Mouse (Mus musculus) kidney, adult 9 months (tissue): Measurements from ENCODE around the gene Ripor2.

Source experiments
- DNase-seq: peaks from one replicate; pipeline ENCODE4 v3.0.0; 2022

Ripor2 gene

DNA sequence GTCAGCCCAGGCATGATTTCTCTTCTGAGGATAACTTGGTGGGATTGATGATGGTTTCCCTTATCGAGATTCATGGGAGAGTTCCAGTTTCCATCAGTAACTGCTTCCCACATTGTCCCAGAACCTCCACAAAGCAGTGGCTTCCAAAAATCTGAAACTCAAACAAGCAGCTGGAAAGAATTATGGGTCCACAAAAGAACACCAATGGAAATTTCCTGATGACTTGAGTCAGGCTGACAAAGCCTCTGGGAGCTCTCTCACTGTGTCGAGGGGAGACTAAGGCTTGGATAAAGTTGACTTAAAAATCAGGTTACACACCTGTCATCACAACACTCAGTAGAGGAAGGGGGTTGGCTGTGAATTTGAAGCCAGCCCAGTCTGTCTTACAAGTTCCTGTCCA, 67.1 kb downstream of the Ripor2 start:
- DNase-seq = no peak

DNA sequence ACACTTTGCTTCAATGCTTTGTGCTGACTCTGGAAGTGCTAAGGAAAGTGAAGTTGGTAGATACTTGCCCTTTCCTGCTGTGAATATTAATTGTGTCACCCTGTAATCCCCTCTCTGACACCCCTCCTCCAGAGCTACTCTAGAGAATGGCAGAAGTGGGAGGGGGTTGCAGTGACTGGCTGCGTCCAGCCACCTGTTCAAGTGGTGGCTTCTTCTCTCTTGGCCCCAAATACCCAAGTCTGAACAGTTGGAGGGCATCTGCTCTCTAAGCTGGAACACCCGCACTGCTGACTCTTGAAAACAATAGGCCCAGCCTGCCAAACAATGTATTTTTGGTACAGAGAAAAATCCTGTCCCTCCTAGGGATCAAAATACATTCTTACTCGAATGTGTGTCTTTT, 69.0 kb downstream of the Ripor2 start:
- DNase-seq = no peak

GRCm38 (mm10) chr13:24654919-24655635, 73.1 kb downstream of the Ripor2 start:
- no peak for DNase-seq

DNA sequence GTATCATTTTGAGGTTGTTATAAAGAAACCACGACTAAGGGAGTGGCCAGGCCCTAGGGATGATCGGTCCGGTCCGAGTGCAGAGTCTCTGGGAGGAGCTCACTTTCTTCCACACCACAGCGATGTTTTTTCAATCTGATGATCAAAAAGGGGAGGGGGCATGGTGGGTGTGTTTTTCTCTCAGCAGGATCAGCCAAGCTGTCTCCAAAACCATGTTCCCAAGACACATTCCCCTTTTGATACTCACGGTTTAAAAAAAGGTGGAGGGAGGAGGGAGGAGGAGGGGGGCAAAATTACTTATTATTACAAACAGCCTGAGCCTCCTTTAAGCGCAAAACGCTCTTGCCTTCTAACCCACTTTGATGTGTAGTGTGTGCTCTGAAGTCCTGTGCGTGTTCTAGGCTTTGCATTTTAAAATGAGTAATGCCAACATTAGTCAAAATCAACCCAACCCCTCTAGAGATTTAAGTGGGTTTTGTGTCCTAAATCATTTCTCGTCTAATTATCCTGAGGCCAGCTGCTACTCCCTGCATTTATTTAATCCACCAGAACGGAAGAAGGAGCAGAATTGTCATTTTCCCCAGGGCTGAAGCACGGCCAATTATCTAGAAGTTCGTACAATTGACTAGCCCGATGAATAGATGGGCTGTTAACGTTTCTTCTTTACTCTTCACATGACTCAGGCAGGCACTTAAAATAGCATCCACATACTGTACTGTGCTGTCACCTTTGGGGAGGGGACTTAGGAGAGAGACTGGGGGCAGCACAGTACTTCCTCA, 74.9 kb downstream of the Ripor2 start:
- no peak for DNase-seq

DNA sequence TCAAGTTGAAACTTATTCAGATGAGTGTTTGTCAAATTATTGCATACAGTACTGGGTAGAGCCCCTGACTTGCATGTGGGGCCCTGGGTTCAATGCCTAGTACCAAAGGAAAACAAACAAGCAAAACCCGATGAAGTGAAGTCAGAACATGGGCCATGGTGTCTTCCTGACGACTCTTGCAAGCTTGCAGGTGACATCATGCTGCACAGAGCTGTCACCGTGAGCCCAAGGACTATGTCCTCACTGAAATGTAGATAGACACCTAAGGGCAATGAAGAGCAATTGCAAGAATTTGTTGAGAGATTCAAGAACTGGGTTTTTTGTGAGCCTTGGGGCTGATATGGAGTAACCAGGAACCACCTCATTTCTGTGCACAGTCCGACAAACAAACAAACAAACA, 84.8 kb downstream of the Ripor2 start:
- no peak for DNase-seq

DNA sequence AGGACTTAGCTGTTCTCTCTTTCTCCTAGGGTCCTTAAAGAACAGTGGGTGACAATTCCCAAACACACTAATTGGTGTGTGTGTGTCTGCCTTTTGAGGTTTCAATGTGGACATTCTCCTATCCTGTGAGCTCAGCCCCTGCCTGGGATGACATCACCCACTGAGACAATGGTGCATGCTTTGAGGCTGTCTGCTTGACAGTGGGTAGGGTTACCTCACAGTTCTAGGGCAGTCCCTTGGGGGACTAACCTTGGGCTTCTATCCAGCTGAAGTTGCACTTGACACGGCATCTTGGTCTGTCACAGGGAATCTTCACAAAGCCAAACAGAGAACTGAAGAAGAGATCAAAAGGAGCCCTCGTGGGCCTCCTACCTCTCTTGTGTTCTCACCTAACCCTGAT, 86.6 kb downstream of the Ripor2 start:
- no peak for DNase-seq

DNA sequence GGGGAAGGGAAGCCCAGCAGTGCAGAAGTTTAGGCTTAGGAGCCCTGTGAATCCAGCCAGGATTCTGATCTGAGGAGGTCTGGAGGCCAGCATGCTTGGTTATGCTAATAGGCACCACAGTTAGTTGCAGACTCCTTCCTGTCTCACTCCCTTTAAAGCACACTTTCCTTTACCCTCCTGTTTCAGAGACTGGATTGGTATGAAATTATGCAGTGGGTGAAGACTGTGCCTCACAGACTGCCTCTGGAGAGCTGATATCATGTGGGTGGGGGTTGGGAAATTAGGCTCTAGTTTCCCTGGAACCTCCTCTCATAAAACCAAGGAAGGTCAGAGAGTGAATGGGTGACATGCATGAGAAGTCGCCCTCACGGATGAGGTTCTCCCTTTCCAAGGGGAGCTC, 88.7 kb downstream of the Ripor2 start:
- DNase-seq = no peak

- no peak for DNase-seq
These were observed 97.2 kb downstream of the Ripor2 start for GRCm38 (mm10) chr13:24679027-24679680.

DNA sequence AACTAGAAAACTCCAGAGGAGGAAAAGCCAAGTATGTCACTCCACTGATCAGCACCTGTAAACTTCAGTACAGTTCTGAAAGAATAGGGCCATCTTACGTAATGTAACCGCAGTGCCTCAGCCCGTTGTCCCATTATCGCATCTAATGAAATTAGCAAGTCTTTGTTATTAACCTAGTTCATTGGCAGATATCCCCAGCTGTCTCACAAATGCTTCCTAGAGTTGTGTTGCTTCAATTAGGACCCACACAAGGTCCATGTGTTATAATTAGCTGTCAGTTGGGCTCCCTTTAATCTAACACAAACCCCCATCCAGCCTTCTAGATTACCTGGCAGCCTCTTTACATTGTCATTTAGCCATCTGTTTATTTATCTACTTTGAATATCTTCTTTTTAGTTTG, 99.0 kb downstream of the Ripor2 start:
- DNase-seq = no peak

DNA sequence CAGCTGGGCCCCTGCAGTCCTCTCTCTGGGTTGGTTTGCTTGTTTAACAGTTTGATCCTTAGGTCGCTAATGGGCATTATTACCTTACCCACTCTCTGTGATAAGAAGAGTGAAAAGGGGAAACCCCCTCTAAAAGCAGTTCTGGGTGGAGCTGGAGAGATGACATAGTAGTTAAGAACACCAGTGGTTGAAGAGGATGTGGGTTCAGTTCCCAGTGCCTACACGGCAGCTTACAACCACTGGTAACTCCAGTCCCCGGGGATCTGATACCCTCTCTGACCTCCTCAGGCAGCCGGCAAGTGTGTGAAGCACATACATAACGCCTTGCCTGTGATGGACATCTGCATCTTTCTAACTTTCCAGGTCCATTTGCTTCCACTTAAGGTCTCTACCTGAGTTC, 100.4 kb downstream of the Ripor2 start:
- no peak for DNase-seq

- DNase-seq = no peak
These were observed 102.5 kb downstream of the Ripor2 start for GRCm38 (mm10) chr13:24684503-24684902.

DNA sequence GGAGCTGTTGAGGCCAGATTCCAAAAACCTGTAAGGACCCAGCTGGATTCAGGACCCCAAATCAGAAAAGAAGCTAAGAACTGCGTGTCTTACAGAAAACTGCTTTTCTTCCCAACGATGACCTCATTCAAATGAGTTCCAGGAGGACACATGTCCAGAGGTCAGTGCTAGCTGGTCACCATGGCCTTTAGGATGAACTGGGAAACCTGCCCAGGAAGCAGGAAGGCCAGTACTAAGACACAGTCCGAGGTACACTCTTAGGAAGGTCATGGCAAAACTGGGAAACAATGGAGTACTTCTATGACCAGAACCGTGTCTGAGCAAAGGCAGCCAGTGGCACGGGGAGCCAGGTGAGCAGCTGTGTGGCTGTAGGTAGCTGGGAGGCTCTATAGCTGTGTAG, 103.9 kb downstream of the Ripor2 start:
- peak; percentile 52 for DNase-seq

- peak; percentile 81 for DNase-seq
These were observed 105.0 kb downstream of the Ripor2 start for GRCm38 (mm10) chr13:24686705-24687665.

GRCm38 (mm10) chr13:24693312-24693711, 111.3 kb downstream of the Ripor2 start:
- no peak for DNase-seq

DNA sequence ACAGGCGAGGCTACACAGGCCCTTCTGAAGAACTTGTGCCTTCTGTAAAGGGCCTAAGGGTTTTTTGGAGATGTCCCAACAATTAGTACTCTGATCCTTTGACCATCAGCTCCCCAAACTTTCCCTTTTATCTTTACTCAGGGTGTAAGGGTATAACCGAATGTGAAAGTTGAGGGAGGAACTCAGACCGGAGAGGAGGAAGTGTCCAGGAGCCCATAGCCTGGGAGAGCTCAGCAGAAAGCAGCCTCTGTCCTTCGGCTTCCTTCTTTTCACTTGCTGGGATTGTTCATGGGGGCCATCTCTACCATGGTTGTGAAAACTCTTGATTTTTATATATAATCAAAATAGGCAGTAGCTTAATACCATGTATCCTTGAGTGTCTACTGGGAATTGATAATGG, 116.8 kb downstream of the Ripor2 start:
- DNase-seq = no peak

DNA sequence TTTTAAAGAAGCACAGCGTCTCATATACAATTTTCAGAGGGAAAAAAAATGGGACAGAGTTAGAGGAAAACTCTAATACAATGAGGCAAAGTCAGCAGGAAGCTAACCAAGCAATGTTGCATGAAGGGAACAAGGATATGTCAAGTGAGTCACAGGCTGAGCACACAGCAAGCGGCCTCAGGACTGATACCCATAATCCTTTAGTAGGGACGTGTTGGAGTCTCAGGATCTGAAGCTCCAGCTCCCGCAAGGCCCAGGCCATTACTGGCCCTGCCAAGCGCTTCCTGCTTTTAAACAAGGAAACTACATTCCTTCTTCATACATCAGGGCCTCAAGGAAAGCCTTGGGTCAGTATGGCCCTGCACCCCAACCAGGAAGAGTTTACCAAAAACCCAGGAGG, 120.1 kb downstream of the Ripor2 start:
- DNase-seq = no peak

- DNase-seq = no peak
These were observed 127.8 kb downstream of the Ripor2 start for GRCm38 (mm10) chr13:24709656-24710396.

- DNase-seq = no peak
These were observed 129.0 kb downstream of the Ripor2 start for GRCm38 (mm10) chr13:24710968-24711367.

- DNase-seq = peak; percentile 32
These were observed 130.7 kb downstream of the Ripor2 start for GRCm38 (mm10) chr13:24712581-24713130.

DNA sequence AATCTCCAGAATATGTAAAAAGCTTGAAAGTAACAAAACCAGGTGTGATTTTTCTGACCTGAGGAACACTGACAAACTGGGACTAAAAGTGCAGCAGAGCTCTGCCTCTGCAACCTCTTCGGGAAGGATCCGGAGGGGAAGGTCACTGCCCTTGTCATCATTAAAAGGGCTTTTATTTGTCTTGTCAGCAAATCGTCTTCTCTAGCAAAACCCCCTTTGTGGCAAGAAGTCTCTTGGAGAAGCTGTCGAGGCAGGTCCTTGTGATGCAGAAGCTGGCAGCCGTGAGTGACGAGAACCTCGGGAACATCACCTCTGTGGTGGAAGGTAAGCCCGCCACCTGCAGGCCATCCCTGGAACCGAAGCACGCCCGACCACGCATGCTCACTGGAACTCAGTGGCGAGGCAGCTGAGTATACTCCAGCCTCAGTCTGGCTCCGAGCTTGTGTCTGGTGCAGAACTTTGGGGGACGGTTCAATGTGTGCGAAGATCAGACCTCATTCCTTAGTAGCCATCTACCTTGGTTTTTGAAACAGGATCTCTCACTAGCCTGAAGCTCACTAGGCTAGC, 131.5 kb downstream of the Ripor2 start:
- DNase-seq = peak; percentile 93

GRCm38 (mm10) chr13:24714360-24714885, 132.4 kb downstream of the Ripor2 start:
- DNase-seq = no peak
